Mouse (Mus musculus): ENCODE measurements at regions not wholly inside any gene's neighbourhood (a gene's known extent, or its start where the extent isn't known, plus 50 kb on each side); places are given as distances from the start of the nearest gene placed in this dataset.

GRCm38 (mm10) chr17:93598181-93598685, 399.4 kb downstream of the Adcyap1 start:
- Histone ChIP-seq H3K27ac (ENCODE audit: low read depth, low read length) (no peak overlapping the region), H3K9me3 (ENCODE audit: control insufficient read depth, low read length) (no peaks in the 10 kb centered on the region), H3K27me3 (ENCODE audit: control insufficient read depth, insufficient read depth, low read length) (no peaks in the 10 kb centered on the region), H3K4me2 (replicated peaks; ENCODE audit: low read depth, low read length) (no peak overlapping the region), H3K9ac (ENCODE audit: low read depth, low read length) (no peak overlapping the region), H3K36me3 (ENCODE audit: control insufficient read depth, insufficient read depth, low read length) (no peaks in the 10 kb centered on the region), H3K4me3 (ENCODE audit: low read length) (no peak overlapping the region), H3K4me1 (ENCODE audit: control insufficient read depth, insufficient read depth, low read length) (no peaks in the 10 kb centered on the region)
- no peak for ATAC-seq (ENCODE audit: low FRiP score, low TSS enrichment)
- WGBS: 78% methylated on average over 2 of the region's 2 CpGs

DNA sequence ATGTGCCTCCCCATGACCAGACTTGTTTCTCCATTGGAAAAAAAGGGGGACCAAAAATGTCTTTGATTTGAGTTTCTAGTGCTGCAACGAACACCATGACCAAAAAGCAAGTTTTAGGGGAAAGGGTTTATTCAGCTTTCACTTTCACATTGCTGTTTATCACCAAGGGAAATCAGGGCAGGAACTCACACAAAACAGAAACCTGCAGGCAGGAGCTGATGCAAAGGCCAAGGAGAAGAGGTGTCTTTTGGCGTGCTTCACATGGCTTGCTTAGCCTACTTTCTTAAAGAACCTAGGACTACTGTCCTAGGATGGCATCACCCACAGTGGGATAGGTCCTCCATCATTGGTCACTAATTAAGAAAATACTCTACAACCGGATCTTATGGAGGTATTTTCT, 401.4 kb downstream of the Adcyap1 start:
- Histone ChIP-seq H3K9me3 (ENCODE audit: control insufficient read depth, low read length) (no peaks in the 10 kb centered on the region), H3K27ac (ENCODE audit: low read depth, low read length) (no peak overlapping the region), H3K9ac (ENCODE audit: low read depth, low read length) (no peak overlapping the region), H3K4me3 (ENCODE audit: low read length) (no peak overlapping the region), H3K36me3 (ENCODE audit: control insufficient read depth, insufficient read depth, low read length) (no peaks in the 10 kb centered on the region), H3K4me2 (replicated peaks; ENCODE audit: low read depth, low read length) (no peak overlapping the region), H3K27me3 (ENCODE audit: control insufficient read depth, insufficient read depth, low read length) (no peaks in the 10 kb centered on the region), H3K4me1 (ENCODE audit: control insufficient read depth, insufficient read depth, low read length) (no peaks in the 10 kb centered on the region)
- 82% methylated on average over 3 of the region's 3 CpGs for WGBS
- ATAC-seq (ENCODE audit: low FRiP score, low TSS enrichment): no peak

DNA sequence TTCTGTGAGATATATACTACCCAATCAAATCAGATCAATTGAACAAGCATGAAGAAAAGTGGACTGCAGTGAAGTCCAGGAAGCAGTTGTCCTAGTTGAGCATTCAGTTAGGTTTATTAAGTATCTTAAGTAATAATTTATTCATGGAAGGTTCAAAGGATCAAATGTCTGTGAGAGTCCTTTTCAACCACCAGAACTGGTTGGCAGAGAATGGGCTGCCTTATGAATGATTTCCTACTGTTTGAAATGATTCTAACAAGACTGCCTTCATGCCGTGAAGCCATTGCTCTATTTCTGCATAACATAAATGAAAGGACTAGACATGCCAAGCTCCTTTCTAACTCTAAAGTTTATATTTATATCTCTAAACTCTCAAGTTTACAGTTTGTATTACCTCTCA, 410.4 kb downstream of the Adcyap1 start:
- H3K9ac ChIP-seq (ENCODE audit: low read depth, low read length): no peak overlapping the region
- no peaks in the 10 kb centered on the region for H3K36me3 ChIP-seq (ENCODE audit: control insufficient read depth, insufficient read depth, low read length)
- WGBS: 92% methylated on average over 1 of the region's 1 CpGs
- no peaks in the 10 kb centered on the region for H3K4me1 ChIP-seq (ENCODE audit: control insufficient read depth, insufficient read depth, low read length)
- no peaks in the 10 kb centered on the region for H3K27me3 ChIP-seq (ENCODE audit: control insufficient read depth, insufficient read depth, low read length)
- H3K4me2 ChIP-seq (replicated peaks; ENCODE audit: low read depth, low read length): no peak overlapping the region
- no peaks in the 10 kb centered on the region for H3K9me3 ChIP-seq (ENCODE audit: control insufficient read depth, low read length)
- ATAC-seq (ENCODE audit: low FRiP score, low TSS enrichment): no peak
- H3K27ac ChIP-seq (ENCODE audit: low read depth, low read length): no peak overlapping the region
- H3K4me3 ChIP-seq (ENCODE audit: low read length): no peak overlapping the region

GRCm38 (mm10) chr17:93609942-93610596, 411.3 kb downstream of the Adcyap1 start:
- Histone ChIP-seq H3K4me3 (ENCODE audit: low read length) (no peak overlapping the region), H3K36me3 (ENCODE audit: control insufficient read depth, insufficient read depth, low read length) (no peaks in the 10 kb centered on the region), H3K9ac (ENCODE audit: low read depth, low read length) (no peak overlapping the region), H3K4me1 (ENCODE audit: control insufficient read depth, insufficient read depth, low read length) (no peaks in the 10 kb centered on the region), H3K4me2 (replicated peaks; ENCODE audit: low read depth, low read length) (no peak overlapping the region), H3K27ac (ENCODE audit: low read depth, low read length) (no peak overlapping the region), H3K9me3 (ENCODE audit: control insufficient read depth, low read length) (no peaks in the 10 kb centered on the region), H3K27me3 (ENCODE audit: control insufficient read depth, insufficient read depth, low read length) (no peaks in the 10 kb centered on the region)
- no peak for ATAC-seq (ENCODE audit: low FRiP score, low TSS enrichment)
- WGBS: 59% methylated on average over 1 of the region's 1 CpGs

Measured in kidney, embryonic 14.5 days (tissue).